Mouse (Mus musculus): ENCODE data around the gene Glg1. TPM values are rescaled to one million over a fixed set of nuclear protein-coding genes. Genes with fewer than 3 reads are reported as not detected.
"Not testable (repeated sequence)": the region's sequence is repeated elsewhere in the genome, so short reads cannot be mapped to it uniquely, and the experiment has no call there.

The Glg1 gene
- total and polyA plus RNA-seq, 3 experiments, result 15.9 to 37.2 (median 34.3) TPM

GRCm38 (mm10) chr8:111268277-111268676 is 9.3 kb upstream of the Glg1 start:
- Histone ChIP-seq H3K79me2 (ENCODE audit: control insufficient read depth, insufficient read depth, low read length, poor library complexity) (no peaks in the 10 kb centered on the region), H3K9ac (ENCODE audit: control insufficient read depth, low read depth, low read length, poor library complexity, severe bottlenecking) (no peak overlapping the region), H3K27ac (ENCODE audit: control insufficient read depth, low read depth, low read length) (no peak overlapping the region), H3K4me3 (ENCODE audit: control insufficient read depth in 1 of 2, insufficient read depth in 1 of 2, low read depth in 2 of 2, low read length in 2 of 2) (no peak overlapping the region), H3K4me1 (ENCODE audit: control insufficient read depth in 1 of 2, insufficient read depth in 2 of 2, low read length in 2 of 2) (no peaks in the 10 kb centered on the region), H3K36me3 (ENCODE audit: control insufficient read depth in 1 of 2, insufficient read depth in 2 of 2, low read length in 2 of 2) (no peaks in the 10 kb centered on the region), H3K9me3 (replicated peaks; ENCODE audit: insufficient read depth, low read length) (no peaks in the 10 kb centered on the region), H3K27me3 (ENCODE audit: control insufficient read depth in 1 of 2, insufficient read depth in 2 of 2, low read length in 2 of 2) (no peaks in the 10 kb centered on the region)
- peak; percentile 40 for DNase-seq (ENCODE audit: low read depth, low spot score)
- TF ChIP-seq MYC (IDR thresholded peaks at IDR 0.05; ENCODE audit: low read depth, low read length), result 0 out of 2 replicates have a peak, but pooled peaks have one; percentile 32
- no peak for TF ChIP-seq MAZ (IDR thresholded peaks at IDR 0.05; ENCODE audit: low read depth, low read length)
- 0 out of 2 replicates have a peak, but pooled peaks have one; percentile 3 for TF ChIP-seq ZC3H11A (IDR thresholded peaks at IDR 0.05; ENCODE audit: low read depth, low read length)
- TF ChIP-seq POLR2AphosphoS2 (IDR thresholded peaks at IDR 0.05; ENCODE audit: low read length), result 0 out of 2 replicates have a peak, but pooled peaks have one; percentile 42
- peak; percentile 16 for TF ChIP-seq RAD21 (IDR thresholded peaks at IDR 0.05; ENCODE audit: low read depth, low read length)
- no peak for TF ChIP-seq CHD2 (IDR thresholded peaks at IDR 0.05; ENCODE audit: low read length)
- peak; percentile 49 for TF ChIP-seq SMC3 (IDR thresholded peaks at IDR 0.05; ENCODE audit: low read depth, low read length)
- TF ChIP-seq CTCF (IDR thresholded peaks at IDR 0.05 in 2 of 3, conservative IDR thresholded peaks at IDR 0.05 in 1 of 3; ENCODE audit: control insufficient read depth in 1 of 3, insufficient read depth in 1 of 3, low read depth in 2 of 3, low read length in 3 of 3, poor library complexity in 1 of 3, severe bottlenecking in 1 of 3), result peak in 2 of 3 experiments; percentile 30 to 39; a peak in 4 of 6 replicates
- TF ChIP-seq RCOR1 (IDR thresholded peaks at IDR 0.05; ENCODE audit: low read depth, low read length), result no peak
- TF ChIP-seq ZNF384 (IDR thresholded peaks at IDR 0.05; ENCODE audit: low read depth, low read length), result 0 out of 2 replicates have a peak, but pooled peaks have one; percentile 20
- 0 out of 2 replicates have a peak, but pooled peaks have one; percentile 20 for TF ChIP-seq MXI1 (IDR thresholded peaks at IDR 0.05; ENCODE audit: low read depth, low read length)

GRCm38 (mm10) chr8:111266161-111266560 is 7.1 kb upstream of the Glg1 start:
- not testable (repeated sequence) for H3K4me1 ChIP-seq (ENCODE audit: control insufficient read depth in 1 of 2, insufficient read depth in 2 of 2, low read length in 2 of 2); H3K27me3 ChIP-seq (ENCODE audit: control insufficient read depth in 1 of 2, insufficient read depth in 2 of 2, low read length in 2 of 2)

DNA sequence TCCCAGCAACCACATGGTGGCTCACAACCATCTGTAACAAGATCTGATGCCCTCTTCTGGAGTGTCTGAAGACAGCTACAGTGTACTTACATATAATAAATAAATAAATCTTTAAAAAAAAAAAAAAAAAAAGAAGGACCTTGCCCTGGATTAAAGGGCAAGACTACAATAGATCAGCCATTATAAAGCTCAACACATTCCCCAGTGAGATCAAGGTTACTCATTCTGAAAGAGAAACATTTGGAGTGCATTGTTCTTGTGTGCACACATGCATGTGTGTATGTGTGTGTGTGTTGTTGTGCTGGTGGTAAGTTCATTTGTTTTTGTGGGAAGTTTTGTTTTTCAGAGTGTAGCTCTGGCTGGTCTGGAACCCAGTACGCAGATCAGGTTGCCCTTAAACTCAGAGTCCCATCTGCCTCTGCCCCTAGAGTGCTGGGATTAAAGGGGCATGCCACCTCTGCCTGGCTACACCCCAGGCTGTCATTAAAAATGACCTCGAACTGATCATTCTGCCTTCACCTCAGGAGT is 5.7 kb upstream of the Glg1 start:
- no peak overlapping the region for H3K4me3 ChIP-seq (ENCODE audit: control insufficient read depth in 1 of 2, insufficient read depth in 1 of 2, low read depth in 2 of 2, low read length in 2 of 2)
- H3K9me3 ChIP-seq (replicated peaks; ENCODE audit: insufficient read depth, low read length), result no peaks in the 10 kb centered on the region
- peaks cover 0 to 4% of the 10 kb centered on the region in 2 experiments; a peak in 2 of 4 replicates for H3K36me3 ChIP-seq (ENCODE audit: control insufficient read depth in 1 of 2, insufficient read depth in 2 of 2, low read length in 2 of 2)
- DNase-seq (ENCODE audit: low read depth, low spot score), result no peak
- no peaks in the 10 kb centered on the region for H3K27me3 ChIP-seq (ENCODE audit: control insufficient read depth in 1 of 2, insufficient read depth in 2 of 2, low read length in 2 of 2)
- H3K9ac ChIP-seq (ENCODE audit: control insufficient read depth, low read depth, low read length, poor library complexity, severe bottlenecking), result no peak overlapping the region
- H3K27ac ChIP-seq (ENCODE audit: control insufficient read depth, low read depth, low read length), result no peak overlapping the region
- no peaks in the 10 kb centered on the region for H3K79me2 ChIP-seq (ENCODE audit: control insufficient read depth, insufficient read depth, low read length, poor library complexity)
- peaks cover 3 to 11% of the 10 kb centered on the region in 2 experiments; a peak in 3 of 4 replicates for H3K4me1 ChIP-seq (ENCODE audit: control insufficient read depth in 1 of 2, insufficient read depth in 2 of 2, low read length in 2 of 2)
- no peak for TF ChIP-seq BHLHE40 (IDR thresholded peaks at IDR 0.05; ENCODE audit: borderline replicate concordance, low read depth, low read length)
- no peak for TF ChIP-seq SMC3 (IDR thresholded peaks at IDR 0.05; ENCODE audit: low read depth, low read length)
- no peak for TF ChIP-seq MEF2A (IDR thresholded peaks at IDR 0.05; ENCODE audit: extremely low read depth, insufficient replicate concordance, low read depth, low read length, poor library complexity, severe bottlenecking)
- TF ChIP-seq EP300 (IDR thresholded peaks at IDR 0.05; ENCODE audit: low read depth in 1 of 2, low read length in 2 of 2), result no peak
- TF ChIP-seq GATA1 (IDR thresholded peaks at IDR 0.05; ENCODE audit: low read depth, low read length), result no peak
- TF ChIP-seq UBTF (IDR thresholded peaks at IDR 0.05; ENCODE audit: borderline replicate concordance, insufficient read depth, low read depth, low read length), result no peak
- TF ChIP-seq POLR2AphosphoS2 (IDR thresholded peaks at IDR 0.05; ENCODE audit: low read length), result no peak
- no peak for TF ChIP-seq MYB (IDR thresholded peaks at IDR 0.05; ENCODE audit: low read depth, low read length)
- TF ChIP-seq RAD21 (IDR thresholded peaks at IDR 0.05; ENCODE audit: low read depth, low read length), result no peak
- no peak for TF ChIP-seq ETS1 (IDR thresholded peaks at IDR 0.05; ENCODE audit: low read depth, low read length)
- TF ChIP-seq POLR2AphosphoS5 (IDR thresholded peaks at IDR 0.05; ENCODE audit: borderline replicate concordance, low read depth, low read length), result no peak
- no peak for TF ChIP-seq ZMIZ1 (IDR thresholded peaks at IDR 0.05; ENCODE audit: low read depth, low read length)
- no peak for TF ChIP-seq ZNF384 (IDR thresholded peaks at IDR 0.05; ENCODE audit: low read depth, low read length)
- TF ChIP-seq E2F4 (IDR thresholded peaks at IDR 0.05; ENCODE audit: borderline replicate concordance, low read depth, low read length), result no peak
- no peak for TF ChIP-seq USF2 (IDR thresholded peaks at IDR 0.05; ENCODE audit: borderline replicate concordance in 1 of 2, insufficient read depth in 1 of 2, low read depth in 1 of 2, low read length in 2 of 2)
- no peak for TF ChIP-seq JUND (IDR thresholded peaks at IDR 0.05; ENCODE audit: low read depth, low read length)
- no peak for TF ChIP-seq MXI1 (IDR thresholded peaks at IDR 0.05; ENCODE audit: low read depth, low read length)
- TF ChIP-seq CHD2 (IDR thresholded peaks at IDR 0.05; ENCODE audit: low read length), result no peak

More at GRCm38 (mm10) chr8:111266161-111266560, 7.1 kb upstream of the Glg1 start:
- not testable (repeated sequence) for H3K27ac ChIP-seq (ENCODE audit: control insufficient read depth, low read depth, low read length); DNase-seq (ENCODE audit: low read depth, low spot score); H3K9me3 ChIP-seq (replicated peaks; ENCODE audit: insufficient read depth, low read length); H3K4me3 ChIP-seq (ENCODE audit: control insufficient read depth in 1 of 2, insufficient read depth in 1 of 2, low read depth in 2 of 2, low read length in 2 of 2); H3K79me2 ChIP-seq (ENCODE audit: control insufficient read depth, insufficient read depth, low read length, poor library complexity); H3K9ac ChIP-seq (ENCODE audit: control insufficient read depth, low read depth, low read length, poor library complexity, severe bottlenecking); H3K36me3 ChIP-seq (ENCODE audit: control insufficient read depth in 1 of 2, insufficient read depth in 2 of 2, low read length in 2 of 2)
